Mouse (Mus musculus) adrenal gland, postnatal 10 days (tissue): ENCODE measurements at regions not wholly inside any gene's neighbourhood (a gene's known extent, or its start where the extent isn't known, plus 50 kb on each side); places are given as distances from the start of the nearest gene placed in this dataset.

Source experiments
- DNase-seq: peaks from one replicate; pipeline ENCODE4 v3.0.0; 2021; ENCODE audit warnings: mixed read lengths

DNA sequence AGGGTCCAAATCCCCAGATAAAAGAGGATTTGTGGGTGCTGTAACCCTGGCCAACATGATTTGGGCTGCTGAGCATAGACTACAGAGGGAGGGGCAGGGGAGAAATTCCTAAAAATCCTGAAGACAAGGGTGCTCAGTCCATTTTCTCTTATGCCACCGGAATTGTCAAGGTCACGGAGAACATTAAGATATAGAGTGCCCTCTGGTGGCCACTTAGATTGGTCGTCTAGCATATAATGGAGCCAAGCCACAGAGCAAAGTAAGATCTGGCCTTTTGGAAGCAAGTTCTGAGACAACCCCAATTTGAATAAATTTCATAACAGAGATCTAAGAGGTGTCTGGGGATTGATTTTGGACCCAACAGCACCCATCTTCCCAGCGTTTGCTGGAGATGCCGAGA is 250.0 kb downstream of the Prr32 start:
- DNase-seq, result peak; percentile 7
